Mouse (Mus musculus): ENCODE results near the gene Tnnt1.

GRCm38 (mm10) chr7:4470275-4471178 is 45.7 kb downstream of the Tnnt1 start:
- TF ChIP-seq CTCF (conservative IDR thresholded peaks at IDR 0.05; ENCODE audit: low read length) (no peak), NANOG (IDR thresholded peaks at IDR 0.05; ENCODE audit: borderline replicate concordance, low read length) (no peak)

All from E14TG2a.4 (cell line).